Mouse (Mus musculus): Measurements from ENCODE around the gene March1. TPM values are rescaled to one million over a fixed set of nuclear protein-coding genes. Genes with fewer than 3 reads are reported as not detected.

March1 gene
- polyA plus RNA-seq, 1 experiment from 2014 or later = 0.30 TPM

GRCm38 (mm10) chr8:66457057-66457456 is 839.4 kb downstream of the March1 start:
- no peak overlapping the region for H3K9ac ChIP-seq (ENCODE audit: low read depth, low read length)
- H3K9me3 ChIP-seq (replicated peaks; ENCODE audit: low read length) = no peaks in the 10 kb centered on the region
- ATAC-seq (replicated peaks; ENCODE audit: low FRiP score, low read depth) (no peak), DNase-seq (ENCODE audit: low spot score) (no peak)
- peak; percentile 39; the same call in 1 of the 2 replicates for TF ChIP-seq CTCF (IDR thresholded peaks at IDR 0.05; ENCODE audit: low read depth)
- H3K4me2 ChIP-seq (ENCODE audit: low read length) = no peak overlapping the region
- no peaks in the 10 kb centered on the region for H3K4me1 ChIP-seq (replicated peaks; ENCODE audit: insufficient read depth, low read length)
- no peak overlapping the region for H3K27ac ChIP-seq
- H3K4me3 ChIP-seq (replicated peaks; ENCODE audit: low read depth, low read length) = no peak overlapping the region
- H3K36me3 ChIP-seq (ENCODE audit: insufficient read depth, low read length) = no peaks in the 10 kb centered on the region
- H3K27me3 ChIP-seq (ENCODE audit: insufficient read depth, low read length) = no peaks in the 10 kb centered on the region

GRCm38 (mm10) chr8:66469821-66470220 is 852.1 kb downstream of the March1 start:
- WGBS = 88% methylated on average over 3 of the region's 3 CpGs
- TF ChIP-seq CTCF (IDR thresholded peaks at IDR 0.05; ENCODE audit: low read depth) = no peak
- Histone ChIP-seq H3K27ac (no peak overlapping the region), H3K4me1 (replicated peaks; ENCODE audit: insufficient read depth, low read length) (no peaks in the 10 kb centered on the region), H3K27me3 (ENCODE audit: insufficient read depth, low read length) (no peaks in the 10 kb centered on the region), H3K9me3 (replicated peaks; ENCODE audit: low read length) (no peaks in the 10 kb centered on the region), H3K4me3 (replicated peaks; ENCODE audit: low read depth, low read length) (no peak overlapping the region), H3K9ac (ENCODE audit: low read depth, low read length) (no peak overlapping the region), H3K4me2 (ENCODE audit: low read length) (no peak overlapping the region), H3K36me3 (ENCODE audit: insufficient read depth, low read length) (no peaks in the 10 kb centered on the region)
- DNase-seq (ENCODE audit: low spot score) (no peak), ATAC-seq (replicated peaks; ENCODE audit: low FRiP score, low read depth) (no peak)

GRCm38 (mm10) chr8:66476880-66477279 is 859.2 kb downstream of the March1 start:
- Histone ChIP-seq H3K9me3 (replicated peaks; ENCODE audit: low read length) (no peaks in the 10 kb centered on the region), H3K9ac (ENCODE audit: low read depth, low read length) (no peak overlapping the region), H3K36me3 (ENCODE audit: insufficient read depth, low read length) (peaks cover 32% of the 10 kb centered on the region), H3K27me3 (ENCODE audit: insufficient read depth, low read length) (no peaks in the 10 kb centered on the region), H3K4me3 (replicated peaks; ENCODE audit: low read depth, low read length) (no peak overlapping the region), H3K4me2 (ENCODE audit: low read length) (no peak overlapping the region), H3K4me1 (replicated peaks; ENCODE audit: insufficient read depth, low read length) (no peaks in the 10 kb centered on the region), H3K27ac (no peak overlapping the region)
- 98% methylated on average over 3 of the region's 3 CpGs for WGBS
- DNase-seq (ENCODE audit: low spot score) (no peak), ATAC-seq (replicated peaks; ENCODE audit: low FRiP score, low read depth) (no peak)
- TF ChIP-seq CTCF (IDR thresholded peaks at IDR 0.05; ENCODE audit: low read depth) = no peak

GRCm38 (mm10) chr8:66486084-66486763 is 868.5 kb downstream of the March1 start, which contains the start of gene Tma16:
TSS of gene Tma16 (minus strand) at chr8:66486530.
- Histone ChIP-seq H3K4me1 (replicated peaks; ENCODE audit: insufficient read depth, low read length) (no peaks in the 10 kb centered on the region), H3K4me3 (replicated peaks; ENCODE audit: low read depth, low read length) (peak within 1 kb of the TSS; percentile 64), H3K27me3 (ENCODE audit: insufficient read depth, low read length) (no peaks in the 10 kb centered on the region), H3K9ac (ENCODE audit: low read depth, low read length) (peak within 1 kb of the TSS; percentile 63), H3K27ac (no peak within 1 kb of the TSS; the same call in 1 of the 2 replicates), H3K9me3 (replicated peaks; ENCODE audit: low read length) (no peaks in the 10 kb centered on the region), H3K4me2 (ENCODE audit: low read length) (peak within 1 kb of the TSS; percentile 69), H3K36me3 (ENCODE audit: insufficient read depth, low read length) (peaks cover 17% of the 10 kb centered on the region)
- no peak for TF ChIP-seq CTCF (IDR thresholded peaks at IDR 0.05; ENCODE audit: low read depth)
- DNase-seq (ENCODE audit: low spot score) (peak; percentile 84), ATAC-seq (replicated peaks; ENCODE audit: low FRiP score, low read depth) (peak; percentile 96)
- under 1% methylated on average over 45 of the region's 45 CpGs for WGBS

- no peak for TF ChIP-seq CTCF (IDR thresholded peaks at IDR 0.05; ENCODE audit: low read depth)
- 0 out of 2 replicates have a peak, but pooled peaks cover 2% of the 10 kb centered on the region for H3K36me3 ChIP-seq (ENCODE audit: insufficient read depth, low read length)
- H3K27me3 ChIP-seq (ENCODE audit: insufficient read depth, low read length) = no peaks in the 10 kb centered on the region
- no peak overlapping the region for H3K9ac ChIP-seq (ENCODE audit: low read depth, low read length)
- no peak overlapping the region for H3K4me2 ChIP-seq (ENCODE audit: low read length)
- 46% methylated on average over 3 of the region's 3 CpGs for WGBS
- H3K4me3 ChIP-seq (replicated peaks; ENCODE audit: low read depth, low read length) = no peak overlapping the region
- H3K4me1 ChIP-seq (replicated peaks; ENCODE audit: insufficient read depth, low read length) = no peaks in the 10 kb centered on the region
- no peak for DNase-seq (ENCODE audit: low spot score)
- H3K27ac ChIP-seq = no peak overlapping the region
- H3K9me3 ChIP-seq (replicated peaks; ENCODE audit: low read length) = no peaks in the 10 kb centered on the region
- no peak for ATAC-seq (replicated peaks; ENCODE audit: low FRiP score, low read depth)
These were observed 870.9 kb downstream of the March1 start for GRCm38 (mm10) chr8:66488556-66488955.

- Histone ChIP-seq H3K4me2 (ENCODE audit: low read length) (no peak overlapping the region), H3K36me3 (ENCODE audit: insufficient read depth, low read length) (no peaks in the 10 kb centered on the region), H3K9ac (ENCODE audit: low read depth, low read length) (no peak overlapping the region), H3K9me3 (replicated peaks; ENCODE audit: low read length) (no peaks in the 10 kb centered on the region), H3K27me3 (ENCODE audit: insufficient read depth, low read length) (no peaks in the 10 kb centered on the region), H3K27ac (no peak overlapping the region), H3K4me3 (replicated peaks; ENCODE audit: low read depth, low read length) (no peak overlapping the region), H3K4me1 (replicated peaks; ENCODE audit: insufficient read depth, low read length) (no peaks in the 10 kb centered on the region)
- no peak for DNase-seq (ENCODE audit: low spot score)
- ATAC-seq (replicated peaks; ENCODE audit: low FRiP score, low read depth) = no peak
- 81% methylated on average over 4 of the region's 4 CpGs for WGBS
- TF ChIP-seq CTCF (IDR thresholded peaks at IDR 0.05; ENCODE audit: low read depth) = no peak
These were observed 872.9 kb downstream of the March1 start for GRCm38 (mm10) chr8:66490624-66491023.

All from kidney, postnatal 0 days (tissue).